Mouse (Mus musculus) testis, adult 2 months (tissue): ENCODE results near the gene D7Ertd443e. TPM values are rescaled to one million over a fixed set of nuclear protein-coding genes. Genes with fewer than 3 reads are reported as not detected.

Experiments
- H3K27ac ChIP-seq: fragments of 200-500 bp; 2 replicates; pipeline ENCODE4 v1.5.1; 2012; ENCODE audit warnings: low read depth, low read length; ENCODE audit not compliant: control insufficient read depth, insufficient read depth
- H3K27me3 ChIP-seq: fragments of 200-500 bp; 2 replicates; pipeline ENCODE4 v1.6.1; 2012; ENCODE audit warnings: mild to moderate bottlenecking, low read length, moderate library complexity; ENCODE audit not compliant: control insufficient read depth, insufficient read depth
- H3K36me3 ChIP-seq: fragments of 200-500 bp; 2 replicates; pipeline ENCODE4 v1.6.1; 2012; ENCODE audit warnings: mild to moderate bottlenecking, low read length; ENCODE audit not compliant: control insufficient read depth, insufficient read depth
- H3K4me1 ChIP-seq: fragments of 200-500 bp; 2 replicates; pipeline ENCODE4 v1.6.1; 2012; ENCODE audit warnings: low read length; ENCODE audit not compliant: control insufficient read depth, insufficient read depth
- H3K4me3 ChIP-seq: fragments of 200-500 bp; 2 replicates; pipeline ENCODE4 v1.5.1; 2012; ENCODE audit warnings: low read depth, mild to moderate bottlenecking, low read length, moderate library complexity, mixed read lengths; ENCODE audit not compliant: control insufficient read depth
- CTCF ChIP-seq: fragments of 200-500 bp; IDR thresholded peaks from 2 replicates; pipeline ENCODE4 v1.5.1; 2012; ENCODE audit warnings: low read depth, mild to moderate bottlenecking, inconsistent platforms, low read length, moderate library complexity; ENCODE audit not compliant: control insufficient read depth, insufficient read depth, insufficient replicate concordance
- POLR2A ChIP-seq: fragments of 200-500 bp; IDR thresholded peaks from 2 replicates; pipeline ENCODE4 v1.6.1; 2012; ENCODE audit warnings: low read depth, mild to moderate bottlenecking, inconsistent platforms, low read length, moderate library complexity; ENCODE audit not compliant: control insufficient read depth
- polyA plus RNA-seq: library from polyadenylated mRNA; depleted of rRNA; stranded (reverse); fragments of >200 nt; gene quantifications from 2 replicates; pipeline ENCODE4 v1.2.3, GENCODE M21; 2012

D7Ertd443e gene
- polyA plus RNA-seq, 1 experiment = 56.8 TPM

DNA sequence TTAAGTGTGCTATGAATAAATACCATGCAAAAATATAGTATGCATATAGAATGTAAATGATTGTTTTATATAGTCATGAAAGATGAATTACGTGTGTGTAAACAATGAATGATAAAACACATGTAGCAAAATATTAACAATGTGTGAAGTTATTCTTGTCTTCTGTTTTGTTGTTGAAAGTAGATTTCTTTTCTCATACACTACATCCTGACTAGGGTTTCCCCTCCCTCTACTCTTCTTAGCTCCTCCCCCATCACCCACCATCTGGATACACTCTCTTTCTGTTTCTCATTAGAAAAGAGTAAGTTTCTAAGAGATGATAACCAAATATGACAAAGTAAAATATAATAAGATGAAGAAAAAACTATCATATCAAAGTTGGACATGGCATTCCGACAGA is 137.4 kb downstream of the D7Ertd443e start:
- no peaks in the 10 kb centered on the region for H3K4me1 ChIP-seq
- no peaks in the 10 kb centered on the region for H3K36me3 ChIP-seq
- no peaks in the 10 kb centered on the region for H3K27me3 ChIP-seq
- TF ChIP-seq CTCF (no peak), POLR2A (no peak)
- no peak overlapping the region for H3K4me3 ChIP-seq
- H3K27ac ChIP-seq = no peak overlapping the region

DNA sequence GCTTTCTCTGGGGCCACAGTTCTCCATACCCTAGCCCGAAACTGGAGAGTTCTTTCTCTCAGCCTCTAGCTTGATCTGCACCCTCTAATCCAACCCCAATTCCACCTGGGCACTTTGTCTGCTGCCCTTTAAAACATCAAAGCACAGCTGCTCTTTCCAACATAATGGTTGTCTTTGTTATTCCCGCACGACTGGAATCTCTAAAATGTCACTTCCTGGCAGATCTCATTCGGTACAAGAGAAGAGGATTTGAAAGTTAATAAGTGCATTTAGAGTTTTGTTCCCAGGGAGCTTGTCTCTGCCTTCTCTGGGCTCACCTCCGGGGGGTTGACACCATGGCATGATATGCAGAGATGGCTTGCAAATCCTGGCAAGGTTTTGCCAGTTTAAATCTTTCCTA is 138.8 kb downstream of the D7Ertd443e start:
- TF ChIP-seq CTCF (no peak), POLR2A (no peak)
- H3K4me1 ChIP-seq = no peaks in the 10 kb centered on the region
- no peak overlapping the region for H3K27ac ChIP-seq
- no peaks in the 10 kb centered on the region for H3K36me3 ChIP-seq
- H3K4me3 ChIP-seq = no peak overlapping the region
- no peaks in the 10 kb centered on the region for H3K27me3 ChIP-seq

DNA sequence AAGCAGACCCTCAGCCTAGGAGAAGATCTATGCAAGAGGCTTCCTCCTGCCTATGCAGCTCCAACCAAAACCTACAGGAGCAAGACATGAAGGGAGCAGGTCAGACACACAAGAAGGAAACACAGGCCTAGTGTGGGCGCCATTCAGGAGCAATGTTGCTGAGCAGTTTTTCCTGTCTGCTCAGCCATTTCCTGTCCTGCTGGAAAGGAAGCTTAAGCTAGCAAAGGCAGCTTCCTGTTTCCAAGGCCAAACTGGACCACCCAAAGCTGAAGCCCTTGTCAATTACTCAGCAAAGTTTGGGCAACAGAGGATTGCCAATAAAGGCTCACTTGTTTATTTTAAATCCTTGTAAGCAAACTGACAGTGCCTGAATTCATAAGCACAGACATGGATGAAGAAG is 142.7 kb downstream of the D7Ertd443e start:
- no peak overlapping the region for H3K4me3 ChIP-seq

DNA sequence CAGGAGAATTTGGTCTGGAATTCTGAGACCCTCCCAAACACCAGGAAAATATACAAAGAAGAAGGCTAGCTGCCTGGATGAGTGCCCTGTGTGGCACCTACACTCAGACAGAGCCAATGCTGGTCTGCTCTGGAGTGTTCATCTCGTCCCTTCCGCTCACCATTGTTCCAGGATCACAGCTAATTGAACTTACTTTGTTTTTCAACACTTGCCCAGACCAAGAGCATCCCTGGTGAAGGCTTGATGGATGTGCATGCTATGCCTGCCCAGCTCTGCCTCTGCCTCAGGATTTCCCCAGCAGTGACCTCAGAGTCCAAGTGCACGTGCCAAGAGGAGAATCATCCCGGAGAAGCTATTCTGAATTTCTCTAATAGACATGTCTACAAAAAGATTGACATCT is 144.2 kb downstream of the D7Ertd443e start:
- no peak for TF ChIP-seq CTCF
- TF ChIP-seq POLR2A = no peak
- Histone ChIP-seq H3K27me3 (no peaks in the 10 kb centered on the region), H3K36me3 (no peaks in the 10 kb centered on the region), H3K4me1 (no peaks in the 10 kb centered on the region), H3K4me3 (no peak overlapping the region), H3K27ac (no peak overlapping the region)

More for the DNA sequence above, 142.7 kb downstream of the D7Ertd443e start:
- H3K27me3 ChIP-seq = no peaks in the 10 kb centered on the region
- no peaks in the 10 kb centered on the region for H3K36me3 ChIP-seq
- no peak overlapping the region for H3K27ac ChIP-seq
- TF ChIP-seq POLR2A = no peak
- no peak for TF ChIP-seq CTCF
- no peaks in the 10 kb centered on the region for H3K4me1 ChIP-seq

DNA sequence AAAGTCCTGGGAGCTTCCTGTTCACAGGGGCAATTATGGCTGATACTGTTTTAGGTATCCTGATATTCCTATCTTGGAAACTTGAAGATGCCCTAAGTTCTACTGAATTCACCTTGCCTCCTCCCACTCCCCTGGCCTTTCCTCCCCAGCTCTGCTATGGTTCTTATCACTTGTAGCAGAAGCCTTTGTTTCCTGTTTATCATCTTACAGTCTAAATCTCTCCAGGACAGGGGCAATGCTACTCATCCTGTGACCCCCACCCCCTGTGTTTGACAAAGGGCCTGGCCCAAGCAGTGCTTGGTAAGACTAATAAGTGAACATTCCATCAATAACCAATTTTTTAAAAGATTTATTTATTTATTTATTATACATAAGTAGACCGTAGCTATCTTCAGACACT is 144.9 kb downstream of the D7Ertd443e start:
- no peaks in the 10 kb centered on the region for H3K27me3 ChIP-seq
- H3K36me3 ChIP-seq = no peaks in the 10 kb centered on the region
- no peak overlapping the region for H3K4me3 ChIP-seq
- no peaks in the 10 kb centered on the region for H3K4me1 ChIP-seq
- TF ChIP-seq CTCF = no peak
- no peak for TF ChIP-seq POLR2A
- no peak overlapping the region for H3K27ac ChIP-seq

DNA sequence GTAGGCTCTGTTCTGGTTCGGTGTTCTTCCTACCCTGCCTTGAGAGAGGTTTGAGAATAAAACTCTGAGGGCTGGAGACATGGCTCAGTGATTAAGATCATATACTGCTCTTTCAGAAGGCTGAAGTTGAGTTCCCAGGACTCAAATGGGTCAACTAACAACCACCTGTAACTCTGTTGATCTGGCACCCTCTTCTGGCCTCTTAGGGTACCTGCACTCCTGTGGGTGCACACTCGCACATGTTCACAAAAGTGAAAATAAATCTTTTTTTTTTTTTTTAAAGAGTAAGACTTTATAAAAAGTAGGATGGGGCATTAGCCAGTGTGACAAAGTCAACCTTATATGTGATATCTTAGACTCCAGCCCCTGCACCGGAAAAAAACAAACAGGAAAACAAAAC is 146.6 kb downstream of the D7Ertd443e start:
- Histone ChIP-seq H3K27me3 (no peaks in the 10 kb centered on the region), H3K36me3 (no peaks in the 10 kb centered on the region), H3K4me3 (no peak overlapping the region), H3K4me1 (no peaks in the 10 kb centered on the region), H3K27ac (no peak overlapping the region)
- no peak for TF ChIP-seq CTCF
- no peak for TF ChIP-seq POLR2A

DNA sequence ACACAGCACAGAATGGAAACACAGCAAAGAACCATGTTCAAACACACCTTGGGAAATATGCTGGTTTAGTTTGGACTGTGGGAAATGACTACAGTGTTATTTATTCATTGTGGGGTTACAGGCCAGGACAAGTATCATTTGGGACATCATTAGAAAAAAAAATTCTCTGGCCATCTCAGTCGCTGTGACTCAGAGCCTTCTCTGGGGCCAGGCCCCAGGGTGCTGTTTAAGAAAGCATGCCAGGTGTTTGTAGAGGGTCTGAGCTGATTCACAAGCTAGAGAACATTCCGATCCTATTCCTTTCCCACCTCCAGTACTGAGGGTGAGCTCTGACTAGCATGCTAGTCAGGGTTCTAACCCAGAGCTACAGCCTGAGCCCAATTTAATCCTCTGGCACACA is 148.1 kb downstream of the D7Ertd443e start:
- no peak for TF ChIP-seq POLR2A
- no peak for TF ChIP-seq CTCF
- H3K27me3 ChIP-seq = no peaks in the 10 kb centered on the region
- H3K36me3 ChIP-seq = no peaks in the 10 kb centered on the region
- no peak overlapping the region for H3K27ac ChIP-seq
- H3K4me1 ChIP-seq = no peaks in the 10 kb centered on the region
- H3K4me3 ChIP-seq = no peak overlapping the region

DNA sequence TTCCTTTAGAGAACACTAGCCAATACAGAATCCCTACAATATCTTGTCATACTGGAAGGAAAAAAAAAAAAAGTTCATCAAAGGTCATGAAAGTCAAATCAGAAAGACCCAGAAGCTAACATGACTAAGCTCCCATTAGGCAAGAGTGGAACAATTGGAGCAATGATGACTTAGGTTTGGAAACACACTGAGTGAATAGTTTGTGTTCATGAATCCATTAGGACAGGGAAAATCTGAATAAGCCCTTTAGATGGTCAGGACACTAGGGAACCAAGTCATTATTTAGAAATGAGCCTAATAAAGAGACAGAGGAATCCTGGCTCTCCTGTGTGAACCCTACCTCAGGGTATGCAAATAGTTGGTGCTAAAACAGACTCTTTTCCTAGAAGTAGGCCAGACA is 148.7 kb downstream of the D7Ertd443e start:
- Histone ChIP-seq H3K36me3 (no peaks in the 10 kb centered on the region), H3K27ac (no peak overlapping the region), H3K27me3 (no peaks in the 10 kb centered on the region), H3K4me3 (no peak overlapping the region), H3K4me1 (no peaks in the 10 kb centered on the region)
- TF ChIP-seq POLR2A (no peak), CTCF (no peak)

DNA sequence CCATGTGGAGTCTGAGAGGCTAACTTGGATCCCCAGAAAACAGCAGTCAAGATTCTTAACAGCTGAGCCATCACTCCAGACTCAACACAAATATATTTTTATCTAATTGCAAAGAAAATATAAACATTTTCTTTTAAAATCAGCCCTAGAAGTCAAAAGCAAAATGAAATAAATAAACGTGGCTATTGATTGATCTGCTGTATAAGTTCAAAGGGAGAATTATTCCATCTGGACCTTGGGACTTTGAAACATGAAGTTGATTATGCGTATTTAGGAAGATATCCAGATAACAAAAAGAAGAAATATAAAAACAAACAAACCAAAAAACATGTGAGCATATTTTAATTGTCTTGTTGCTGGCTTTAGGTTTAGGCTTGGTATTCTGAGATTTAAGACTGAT is 149.9 kb downstream of the D7Ertd443e start:
- Histone ChIP-seq H3K27me3 (no peaks in the 10 kb centered on the region), H3K4me1 (no peaks in the 10 kb centered on the region), H3K36me3 (no peaks in the 10 kb centered on the region), H3K27ac (no peak overlapping the region), H3K4me3 (no peak overlapping the region)
- TF ChIP-seq CTCF (no peak), POLR2A (no peak)
